Mouse (Mus musculus) embryonic fibroblast, embryonic 13.5 days (primary cell): ENCODE results near the gene Foxp1.

ENCODE experiments used
- CTCF ChIP-seq: IDR thresholded peaks from 2 replicates; pipeline ENCODE4 v1.5.1; 2011; ENCODE audit warnings: mild to moderate bottlenecking, control low read depth, low read length, moderate library complexity, borderline replicate concordance; ENCODE audit not compliant: insufficient read depth
- POLR2A ChIP-seq: IDR thresholded peaks from 2 replicates; pipeline ENCODE4 v1.6.1; 2011; ENCODE audit warnings: low read depth, mild to moderate bottlenecking, control low read depth, low read length, moderate library complexity

DNA sequence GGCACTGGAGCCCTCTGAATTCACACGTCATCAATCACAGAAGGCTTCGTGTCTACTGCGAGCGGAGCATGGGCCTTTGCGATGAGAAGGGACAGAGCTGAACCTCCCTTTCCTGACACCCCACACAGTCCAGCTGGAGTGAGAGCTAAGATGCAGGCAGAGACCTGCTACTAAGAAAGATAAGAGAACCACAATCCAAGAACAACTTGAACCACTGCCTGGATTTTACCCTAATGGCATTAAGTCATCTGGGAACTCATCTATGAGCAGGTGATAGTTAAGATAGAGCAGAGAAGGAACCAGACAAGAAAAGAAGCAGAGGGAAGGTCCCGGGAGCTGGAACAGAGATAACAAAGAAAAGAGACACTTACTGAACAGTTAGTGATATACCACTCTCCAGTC is 415.4 kb downstream of the Foxp1 start:
- TF ChIP-seq CTCF (no peak), POLR2A (no peak)
